Mouse (Mus musculus): ENCODE data around the gene Tcte3. TPM values are rescaled to one million over a fixed set of nuclear protein-coding genes. Genes with fewer than 3 reads are reported as not detected.
"Not testable (repeated sequence)": the region's sequence is repeated elsewhere in the genome, so short reads cannot be mapped to it uniquely, and the experiment has no call there.

The Tcte3 gene
- total RNA-seq (2014; rRNA removed) (not detected in 2 replicates), polyA plus RNA-seq (2015; fragmentation: Nextera tagmentation; extraction: Ambion mirVana) (1.2 TPM in 1 of 2 replicates, not detected in the other)

GRCm38 (mm10) chr17:15041175-15041729 lies at the start of gene Tcte3, which contains the start of the genes Ermard and Gm3448:
Gene Tcte3 (minus strand): TSS chr17:15041488.
Gene Ermard (plus strand): TSS chr17:15041208.
Gene Gm3448 (minus strand): TSS chr17:15041537.
- WGBS = no CpG with 5 or more reads among the region's 56 CpGs
- not testable (repeated sequence) for DNase-seq; H3K4me3 ChIP-seq (ENCODE audit: low read depth, low read length); H3K4me2 ChIP-seq (ENCODE audit: low read depth); H3K36me3 ChIP-seq (ENCODE audit: insufficient read depth); H3K9ac ChIP-seq; H3K27me3 ChIP-seq (ENCODE audit: insufficient read depth, low read length); H3K9me3 ChIP-seq (ENCODE audit: low read length); H3K27ac ChIP-seq (ENCODE audit: low read depth, low read length); H3K4me1 ChIP-seq (ENCODE audit: insufficient read depth)
- peak; percentile 99 for ATAC-seq

- Histone ChIP-seq H3K4me2 (ENCODE audit: low read depth) (no peak overlapping the region), H3K27me3 (ENCODE audit: insufficient read depth, low read length) (no peaks in the 10 kb centered on the region), H3K36me3 (ENCODE audit: insufficient read depth) (no peaks in the 10 kb centered on the region), H3K4me3 (ENCODE audit: low read depth, low read length) (no peak overlapping the region), H3K4me1 (ENCODE audit: insufficient read depth) (no peaks in the 10 kb centered on the region), H3K9me3 (ENCODE audit: low read length) (no peaks in the 10 kb centered on the region), H3K9ac (no peak overlapping the region), H3K27ac (ENCODE audit: low read depth, low read length) (no peak overlapping the region)
- TF ChIP-seq CTCF (IDR thresholded peaks at IDR 0.05; ENCODE audit: low read depth) = no peak
- peak; percentile 79 for ATAC-seq
- peak; percentile 48 for DNase-seq
- 15% methylated on average over 8 of the region's 8 CpGs for WGBS
Measured at GRCm38 (mm10) chr17:15088591-15089001, 47.3 kb upstream of the Tcte3 start.

- Histone ChIP-seq H3K9me3 (ENCODE audit: low read length) (no peaks in the 10 kb centered on the region), H3K27me3 (ENCODE audit: insufficient read depth, low read length) (no peaks in the 10 kb centered on the region), H3K4me2 (ENCODE audit: low read depth) (no peak overlapping the region), H3K4me1 (ENCODE audit: insufficient read depth) (no peaks in the 10 kb centered on the region), H3K36me3 (ENCODE audit: insufficient read depth) (no peaks in the 10 kb centered on the region), H3K27ac (ENCODE audit: low read depth, low read length) (no peak overlapping the region), H3K9ac (no peak overlapping the region), H3K4me3 (ENCODE audit: low read depth, low read length) (no peak overlapping the region)
- TF ChIP-seq CTCF (IDR thresholded peaks at IDR 0.05; ENCODE audit: low read depth) = no peak
- DNase-seq (no peak), ATAC-seq (peak; percentile 34)
- WGBS = 22% methylated on average over 2 of the region's 2 CpGs
Measured at GRCm38 (mm10) chr17:15088166-15088565, 46.9 kb upstream of the Tcte3 start.

- no peak overlapping the region for H3K27ac ChIP-seq (ENCODE audit: low read depth, low read length)
- H3K4me3 ChIP-seq (ENCODE audit: low read depth, low read length) = no peak overlapping the region
- no peak for TF ChIP-seq CTCF (IDR thresholded peaks at IDR 0.05; ENCODE audit: low read depth)
- DNase-seq = no peak
- no peaks in the 10 kb centered on the region for H3K9me3 ChIP-seq (ENCODE audit: low read length)
- ATAC-seq = no peak
- no peak overlapping the region for H3K9ac ChIP-seq
- H3K4me1 ChIP-seq (ENCODE audit: insufficient read depth) = no peaks in the 10 kb centered on the region
- no peak overlapping the region for H3K4me2 ChIP-seq (ENCODE audit: low read depth)
- H3K36me3 ChIP-seq (ENCODE audit: insufficient read depth) = no peaks in the 10 kb centered on the region
- 91% methylated on average over 2 of the region's 2 CpGs for whole genome bisulfite sequencing
- H3K27me3 ChIP-seq (ENCODE audit: insufficient read depth, low read length) = no peaks in the 10 kb centered on the region
Measured at GRCm38 (mm10) chr17:15085006-15085405, 43.7 kb upstream of the Tcte3 start.

- no peak overlapping the region for H3K4me2 ChIP-seq (ENCODE audit: low read depth)
- no peaks in the 10 kb centered on the region for H3K27me3 ChIP-seq (ENCODE audit: insufficient read depth, low read length)
- no peaks in the 10 kb centered on the region for H3K9me3 ChIP-seq (ENCODE audit: low read length)
- ATAC-seq (no peak), DNase-seq (no peak)
- no peak for TF ChIP-seq CTCF (IDR thresholded peaks at IDR 0.05; ENCODE audit: low read depth)
- no peak overlapping the region for H3K4me3 ChIP-seq (ENCODE audit: low read depth, low read length)
- no peaks in the 10 kb centered on the region for H3K4me1 ChIP-seq (ENCODE audit: insufficient read depth)
- no peak overlapping the region for H3K27ac ChIP-seq (ENCODE audit: low read depth, low read length)
- H3K9ac ChIP-seq = no peak overlapping the region
- 57% methylated on average over 13 of the region's 13 CpGs for WGBS
- H3K36me3 ChIP-seq (ENCODE audit: insufficient read depth) = no peaks in the 10 kb centered on the region
Measured at GRCm38 (mm10) chr17:15084226-15084848, 43.0 kb upstream of the Tcte3 start.

- H3K27ac ChIP-seq (ENCODE audit: low read depth, low read length) = no peak overlapping the region
- no peak for TF ChIP-seq CTCF (IDR thresholded peaks at IDR 0.05; ENCODE audit: low read depth)
- no peaks in the 10 kb centered on the region for H3K27me3 ChIP-seq (ENCODE audit: insufficient read depth, low read length)
- H3K9me3 ChIP-seq (ENCODE audit: low read length) = no peaks in the 10 kb centered on the region
- H3K9ac ChIP-seq = no peak overlapping the region
- H3K4me2 ChIP-seq (ENCODE audit: low read depth) = no peak overlapping the region
- H3K4me1 ChIP-seq (ENCODE audit: insufficient read depth) = no peaks in the 10 kb centered on the region
- WGBS = 42% methylated on average over 2 of the region's 2 CpGs
- ATAC-seq (peak; percentile 14), DNase-seq (no peak)
- H3K36me3 ChIP-seq (ENCODE audit: insufficient read depth) = no peaks in the 10 kb centered on the region
- H3K4me3 ChIP-seq (ENCODE audit: low read depth, low read length) = no peak overlapping the region
Measured at GRCm38 (mm10) chr17:15077536-15077935, 36.2 kb upstream of the Tcte3 start.

- Histone ChIP-seq H3K4me3 (ENCODE audit: low read depth, low read length) (no peak overlapping the region), H3K4me2 (ENCODE audit: low read depth) (no peak overlapping the region), H3K9me3 (ENCODE audit: low read length) (no peaks in the 10 kb centered on the region), H3K9ac (no peak overlapping the region), H3K4me1 (ENCODE audit: insufficient read depth) (no peaks in the 10 kb centered on the region), H3K27me3 (ENCODE audit: insufficient read depth, low read length) (no peaks in the 10 kb centered on the region), H3K27ac (ENCODE audit: low read depth, low read length) (no peak overlapping the region), H3K36me3 (ENCODE audit: insufficient read depth) (no peaks in the 10 kb centered on the region)
- 85% methylated on average over 8 of the region's 8 CpGs for WGBS
- no peak for TF ChIP-seq CTCF (IDR thresholded peaks at IDR 0.05; ENCODE audit: low read depth)
- ATAC-seq (no peak), DNase-seq (no peak)
Measured at GRCm38 (mm10) chr17:15075033-15075432, 33.7 kb upstream of the Tcte3 start.
